Mouse (Mus musculus) thymus, adult 2 months (tissue): ENCODE measurements around the gene H2-T24. TPM values are rescaled to one million over a fixed set of nuclear protein-coding genes. Genes with fewer than 3 reads are reported as not detected.

Experiments
- DNase-seq: peaks from one replicate; pipeline ENCODE4 v3.0.0; 2021
- H3K27ac ChIP-seq: fragments of 200-500 bp; 2 replicates; pipeline ENCODE4 v1.5.1; 2012; ENCODE audit warnings: low read length, control low read depth; ENCODE audit not compliant: control insufficient read depth, insufficient read depth
- H3K27me3 ChIP-seq: fragments of 200-500 bp; 2 replicates; pipeline ENCODE4 v1.6.1; 2012; ENCODE audit warnings: mild to moderate bottlenecking, low read length, moderate library complexity, mixed read lengths; ENCODE audit not compliant: control insufficient read depth, insufficient read depth
- H3K36me3 ChIP-seq: fragments of 200-500 bp; 2 replicates; pipeline ENCODE4 v1.6.1; 2012; ENCODE audit warnings: mild to moderate bottlenecking, low read length, moderate library complexity; ENCODE audit not compliant: control insufficient read depth, insufficient read depth
- H3K4me1 ChIP-seq: fragments of 200-500 bp; replicated peaks from 2 replicates; pipeline ENCODE4 v1.6.1; 2012; ENCODE audit warnings: low read length; ENCODE audit not compliant: control insufficient read depth, insufficient read depth
- H3K4me3 ChIP-seq: fragments of 200-500 bp; 2 replicates; pipeline ENCODE4 v1.5.1; 2012; ENCODE audit warnings: mild to moderate bottlenecking, low read length, control low read depth, moderate library complexity; ENCODE audit not compliant: control insufficient read depth, insufficient read depth
- CTCF ChIP-seq: fragments of 200-500 bp; IDR thresholded peaks from 2 replicates; pipeline ENCODE4 v1.5.1; 2012; ENCODE audit warnings: mild to moderate bottlenecking, control low read depth, low read length, moderate library complexity, borderline replicate concordance; ENCODE audit not compliant: control insufficient read depth, poor library complexity, insufficient read depth; ENCODE audit errors: extremely low read depth
- POLR2A ChIP-seq: fragments of 200-500 bp; IDR thresholded peaks from 2 replicates; pipeline ENCODE4 v1.6.1; 2012; ENCODE audit warnings: mild to moderate bottlenecking, low read length, control low read depth, moderate library complexity; ENCODE audit not compliant: control insufficient read depth, poor library complexity, insufficient read depth; ENCODE audit errors: extremely low read depth
- WGBS: fragments of 180-500 bp; shearing (Covaris S2); methylation state at CpG from one replicate; pipeline ENCODE4 v1.1.7; 2018; 5-methylcytosine and 5-hydroxymethylcytosine counted together
- polyA plus RNA-seq: library from polyadenylated mRNA; depleted of rRNA; stranded (reverse); fragments of >200 nt; gene quantifications from 2 replicates; pipeline ENCODE4 v1.2.3, GENCODE M21; 2012

Gene H2-T24
- polyA plus RNA-seq, 1 experiment = 20.4 TPM

DNA sequence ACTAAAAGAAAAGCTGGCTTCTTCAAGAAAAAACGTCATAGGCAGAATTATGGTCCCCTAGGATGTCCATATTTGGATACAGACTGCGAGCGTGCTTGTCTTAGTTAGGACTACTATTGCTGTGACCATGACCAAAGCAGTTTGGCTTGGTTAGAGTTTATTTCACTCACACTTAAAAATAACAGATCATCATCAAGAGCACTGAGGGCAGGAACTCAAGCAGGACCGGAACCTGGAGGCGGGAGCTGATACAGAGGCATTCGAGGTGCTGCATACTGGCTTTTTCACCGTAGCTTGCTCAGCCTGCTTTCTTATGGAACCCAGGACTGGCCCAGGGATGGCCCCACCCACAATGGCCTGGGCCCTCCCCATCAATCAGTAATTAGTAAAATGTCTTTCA is 17.0 kb downstream of the H2-T24 start:
- Histone ChIP-seq H3K4me3 (no peak overlapping the region), H3K27ac (no peak overlapping the region), H3K27me3 (no peaks in the 10 kb centered on the region), H3K36me3 (no peaks in the 10 kb centered on the region), H3K4me1 (peaks cover 25% of the 10 kb centered on the region)
- no peak for DNase-seq
- no peak for TF ChIP-seq CTCF
- TF ChIP-seq POLR2A = no peak
- WGBS = 91% methylated on average over 7 of the region's 7 CpGs

DNA sequence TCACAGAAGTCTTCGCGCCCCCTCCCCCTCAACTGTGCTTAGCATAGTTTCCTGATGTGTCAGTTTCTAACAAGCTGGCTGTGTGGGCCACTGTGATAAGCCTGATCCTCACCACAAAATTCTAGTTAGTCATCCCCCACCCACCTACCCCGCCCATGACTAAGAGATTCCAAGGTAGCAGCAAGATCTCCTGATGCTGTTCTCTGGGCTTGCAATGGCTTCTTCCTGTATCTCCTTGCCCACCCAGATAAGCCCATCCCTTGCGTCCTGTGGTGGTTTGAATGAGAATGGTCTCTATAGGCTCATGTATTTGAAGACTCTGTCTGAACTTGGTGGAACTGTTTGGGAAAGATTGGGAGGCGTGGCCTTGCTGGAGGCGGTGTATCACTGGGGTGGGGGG is 18.4 kb downstream of the H2-T24 start:
- peaks cover 33% of the 10 kb centered on the region for H3K4me1 ChIP-seq
- no peaks in the 10 kb centered on the region for H3K27me3 ChIP-seq
- DNase-seq = peak; percentile 26
- H3K27ac ChIP-seq = peak overlapping the region; percentile 8; the same call in 1 of the 2 replicates
- WGBS = 67% methylated on average over 6 of the region's 6 CpGs
- TF ChIP-seq POLR2A (no peak), CTCF (no peak)
- H3K4me3 ChIP-seq = no peak overlapping the region
- H3K36me3 ChIP-seq = no peaks in the 10 kb centered on the region

DNA sequence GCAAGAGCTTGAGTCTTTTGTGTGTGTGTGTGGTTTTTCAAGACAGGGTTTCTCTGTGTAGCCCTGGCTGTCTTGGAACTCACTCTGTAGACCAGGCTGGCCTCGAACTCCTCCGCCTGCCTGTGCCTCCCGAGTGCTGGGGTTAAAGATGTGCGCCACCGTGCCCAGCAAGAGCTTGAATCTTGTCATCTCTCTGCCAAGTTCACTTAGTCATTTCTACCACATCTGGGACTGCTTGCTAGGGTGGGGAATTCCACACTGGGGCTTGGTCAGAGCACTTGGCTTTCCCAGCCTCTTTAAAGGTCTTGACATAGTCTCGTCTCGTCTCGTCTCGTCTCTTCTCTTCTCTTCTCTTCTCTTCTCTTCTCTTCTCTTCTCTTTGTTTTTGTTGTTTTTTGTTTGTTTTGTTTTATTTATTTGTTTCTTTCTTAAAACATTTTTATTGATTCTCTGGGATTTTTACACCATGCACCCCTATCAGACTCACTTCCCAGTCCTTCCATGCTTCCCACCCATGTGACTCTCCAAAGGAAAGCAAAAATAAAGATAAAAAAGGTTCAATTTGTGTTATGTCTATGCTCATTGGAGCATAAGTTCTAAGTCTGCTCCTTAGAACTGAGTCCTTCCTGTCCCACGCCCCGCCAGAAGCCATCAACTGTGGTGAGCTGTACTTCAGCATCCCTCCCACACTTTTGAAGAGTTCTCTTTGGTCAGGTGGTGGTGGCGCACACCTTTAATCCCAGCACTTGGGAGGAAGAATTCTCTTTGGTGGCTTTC is 19.1 kb downstream of the H2-T24 start:
- Histone ChIP-seq H3K27me3 (no peaks in the 10 kb centered on the region), H3K36me3 (no peaks in the 10 kb centered on the region), H3K4me1 (peaks cover 33% of the 10 kb centered on the region), H3K4me3 (no peak overlapping the region), H3K27ac (peak overlapping the region; percentile 49; the same call in 1 of the 2 replicates)
- WGBS = 46% methylated on average over 12 of the region's 12 CpGs
- TF ChIP-seq POLR2A = no peak
- no peak for TF ChIP-seq CTCF
- DNase-seq = peak; percentile 46

DNA sequence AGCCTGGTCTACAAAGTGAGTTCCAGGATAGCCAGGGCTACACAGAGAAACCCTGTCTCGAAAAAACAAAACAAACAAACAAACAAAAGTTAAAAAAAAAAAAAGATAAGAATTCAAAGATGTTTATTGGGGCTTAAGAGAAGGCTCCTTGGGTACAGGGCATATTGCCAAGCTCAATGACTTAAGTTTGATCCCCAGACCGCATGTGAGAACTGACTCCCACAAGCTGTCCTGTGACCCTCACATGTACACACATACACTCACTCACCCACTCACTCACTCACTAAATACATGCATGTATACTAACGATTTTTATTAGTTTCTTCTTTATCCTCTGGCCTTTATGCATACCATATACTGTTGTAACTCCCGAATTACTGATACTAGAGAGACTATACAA is 20.0 kb downstream of the H2-T24 start:
- no peak for DNase-seq
- H3K27ac ChIP-seq = no peak overlapping the region
- H3K4me1 ChIP-seq = peaks cover 33% of the 10 kb centered on the region
- no peak overlapping the region for H3K4me3 ChIP-seq
- TF ChIP-seq POLR2A = no peak
- no peaks in the 10 kb centered on the region for H3K27me3 ChIP-seq
- H3K36me3 ChIP-seq = no peaks in the 10 kb centered on the region
- WGBS = 56% methylated on average over 4 of the region's 4 CpGs

DNA sequence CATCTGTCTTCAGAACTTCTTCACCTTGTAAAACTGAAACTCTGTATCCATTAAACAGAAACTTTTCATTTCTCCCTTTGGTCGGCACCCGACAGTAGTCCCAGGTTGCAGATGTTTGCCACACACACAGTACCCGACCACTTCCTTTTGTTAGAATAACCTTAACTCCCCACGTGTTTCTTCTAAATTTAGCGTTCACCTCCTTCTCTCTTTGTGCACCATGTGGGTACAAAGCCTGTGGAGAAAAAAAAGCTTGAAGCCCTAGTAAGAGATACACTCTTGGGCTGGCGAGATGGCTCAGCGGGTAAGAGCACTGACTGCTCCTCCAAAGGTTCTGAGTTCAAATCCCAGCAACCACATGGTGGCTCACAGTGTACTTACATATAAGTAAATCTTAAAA is 21.0 kb downstream of the H2-T24 start:
- Histone ChIP-seq H3K4me1 (peaks cover 31% of the 10 kb centered on the region), H3K27ac (peak overlapping the region; percentile 20; the same call in 1 of the 2 replicates), H3K36me3 (no peaks in the 10 kb centered on the region), H3K27me3 (no peaks in the 10 kb centered on the region), H3K4me3 (no peak overlapping the region)
- DNase-seq = peak; percentile 89
- 4% methylated on average over 7 of the region's 7 CpGs for WGBS
- TF ChIP-seq POLR2A (no peak), CTCF (no peak)

DNA sequence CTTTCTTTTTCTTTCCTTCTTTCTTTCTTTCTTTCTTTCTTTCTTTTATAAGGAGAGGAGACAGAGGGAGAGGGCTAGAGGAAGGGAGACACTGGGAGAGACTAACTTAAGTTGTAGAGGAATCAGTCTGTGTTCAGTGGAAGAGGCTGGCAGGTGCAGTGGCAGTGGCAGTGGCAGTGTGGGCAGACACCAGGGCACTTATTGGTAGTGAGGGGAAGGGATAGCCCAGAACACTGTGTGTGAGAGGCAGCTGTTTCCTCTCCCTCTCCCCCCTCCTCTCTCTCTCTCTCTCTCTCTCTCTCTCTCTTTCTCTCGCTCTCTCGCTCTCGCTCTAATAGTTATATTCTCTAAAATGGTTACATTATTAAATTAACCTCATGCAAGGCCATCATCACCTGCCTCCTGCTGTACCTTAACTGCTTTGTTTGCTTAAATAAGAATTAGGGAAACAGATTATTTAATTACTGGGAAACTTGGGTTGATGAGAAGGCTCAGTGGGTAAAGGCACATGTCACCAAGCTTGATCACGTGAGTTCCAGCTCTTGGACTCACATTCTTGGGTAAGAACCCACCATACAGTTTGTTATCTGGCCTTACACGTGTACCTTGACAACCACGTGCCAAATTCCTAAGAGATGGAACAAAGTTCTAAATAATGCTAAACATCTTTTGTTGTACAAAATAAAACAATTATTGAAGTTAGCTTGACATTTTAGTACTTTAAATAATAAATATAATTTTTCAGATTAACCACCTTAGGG is 21.6 kb downstream of the H2-T24 start:
- peaks cover 31% of the 10 kb centered on the region for H3K4me1 ChIP-seq
- under 1% methylated on average over 6 of the region's 6 CpGs for WGBS
- H3K36me3 ChIP-seq = no peaks in the 10 kb centered on the region
- H3K27me3 ChIP-seq = no peaks in the 10 kb centered on the region
- peak overlapping the region; percentile 59 for H3K27ac ChIP-seq
- no peak for TF ChIP-seq CTCF
- no peak for TF ChIP-seq POLR2A
- DNase-seq = peak; percentile 30
- peak overlapping the region; percentile 2; the same call in 1 of the 2 replicates for H3K4me3 ChIP-seq

DNA sequence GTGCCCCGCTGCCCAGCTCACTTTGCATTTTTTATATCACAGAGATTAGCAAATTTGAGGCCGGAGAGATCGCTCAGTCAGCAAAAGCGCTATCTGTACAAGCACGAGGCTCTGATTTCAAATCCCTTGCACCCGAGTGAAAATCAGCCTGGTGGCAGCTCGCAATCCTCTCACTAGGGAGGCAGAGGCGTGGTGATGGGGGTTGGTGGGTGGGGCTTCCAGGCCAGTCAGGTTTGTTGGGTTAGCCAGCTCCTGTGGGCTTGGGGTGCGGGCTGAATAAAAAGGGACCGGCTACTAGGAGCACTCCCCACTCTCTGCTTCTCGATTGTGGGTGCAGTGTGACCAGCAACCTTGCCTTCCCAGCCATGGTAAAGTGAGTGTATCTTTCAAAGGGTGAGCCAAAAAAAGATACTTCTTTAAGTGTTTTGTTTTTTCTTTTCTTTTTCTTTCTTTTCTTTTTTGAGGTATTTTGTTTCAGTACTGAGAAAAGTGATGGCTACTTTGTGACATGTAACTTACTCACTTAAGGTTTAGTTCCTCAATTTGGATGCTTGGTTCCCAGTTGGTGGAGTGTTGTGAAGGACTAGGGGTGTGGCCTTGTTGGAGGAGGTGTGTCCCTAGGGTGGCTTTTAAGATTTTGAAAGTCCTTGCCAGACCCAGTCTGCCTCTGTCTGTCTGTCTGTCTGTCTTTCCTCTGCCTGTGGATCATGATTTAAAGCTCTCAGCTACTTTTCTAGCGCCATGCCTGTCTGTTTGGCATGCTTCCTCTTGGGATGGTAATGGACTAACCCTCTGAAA is 22.4 kb downstream of the H2-T24 start:
- Histone ChIP-seq H3K27ac (peak overlapping the region; percentile 59), H3K27me3 (no peaks in the 10 kb centered on the region), H3K4me1 (peaks cover 29% of the 10 kb centered on the region), H3K36me3 (no peaks in the 10 kb centered on the region), H3K4me3 (0 out of 2 replicates have a peak overlapping the region, but pooled peaks have one; percentile 3)
- peak; percentile 56 for DNase-seq
- WGBS = 22% methylated on average over 12 of the region's 12 CpGs
- no peak for TF ChIP-seq CTCF
- TF ChIP-seq POLR2A = no peak
